Mouse (Mus musculus): ENCODE data around the gene Gm47289. TPM values are rescaled to one million over a fixed set of nuclear protein-coding genes. Genes with fewer than 3 reads are reported as not detected.

The Gm47289 gene
- polyA plus RNA-seq (2014; fragmentation: Illumina TruSeq; extraction: RNeasy Lipid Tissue Mini Kit (QIAGEN cat#74804); ENCODE audit: low read depth, low replicate concordance), result not detected

GRCm38 (mm10) chr9:119158861-119159260, at the start of gene Gm47289:
Gene Gm47289 (plus strand): TSS chr9:119159161.

DNA sequence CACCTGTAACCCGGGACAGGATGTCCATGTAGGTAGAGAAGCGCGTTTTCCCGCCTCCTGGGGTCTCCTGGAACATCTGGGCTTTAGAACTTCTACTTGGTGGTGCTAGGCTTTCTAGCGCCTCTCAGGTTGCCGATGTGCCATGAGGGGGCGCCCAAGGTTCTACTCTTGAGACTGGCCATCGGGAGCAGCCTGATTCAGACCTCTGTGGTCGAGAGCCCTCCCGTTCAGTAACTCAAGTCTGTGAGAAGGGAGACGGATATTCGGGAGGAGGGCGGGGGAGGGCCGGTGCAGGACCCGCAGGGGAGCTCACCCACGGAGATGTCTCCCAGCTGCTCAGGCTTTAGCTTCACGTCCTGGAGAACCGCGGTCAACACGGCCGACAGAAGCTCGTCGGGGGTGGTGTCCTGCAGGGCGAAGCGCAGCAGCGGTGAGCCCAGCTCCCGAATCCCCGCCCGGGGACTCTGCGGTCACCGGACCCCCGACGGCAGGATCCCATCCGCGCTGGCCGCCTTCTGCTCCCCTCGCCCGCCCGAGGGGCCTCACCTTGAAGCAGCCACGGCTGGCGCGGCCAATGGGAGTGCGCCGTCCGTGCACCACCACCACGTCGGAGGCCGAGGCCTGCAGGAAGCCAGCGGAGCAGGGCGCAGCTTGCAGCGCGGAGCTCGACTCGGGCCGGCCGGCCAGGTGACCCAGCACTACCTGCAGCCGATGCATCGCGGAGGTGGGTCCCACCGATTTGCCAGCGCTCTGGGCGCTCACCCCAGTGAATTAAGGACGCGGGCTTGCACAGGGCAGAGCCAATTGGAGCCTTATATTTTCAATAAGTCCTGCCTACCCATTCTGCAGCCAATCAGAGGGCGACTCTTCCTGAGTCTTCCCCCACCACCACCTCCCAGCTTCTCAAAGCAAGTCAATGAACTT, 2.4 kb upstream of the Gm47289 start, which contains the start of gene Acaa1b:
Gene Acaa1b, minus strand, starts transcription at position 816 of the 924 bp plus-strand sequence.

GRCm38 (mm10) chr9:119208998-119209397, 50.0 kb downstream of the Gm47289 start, which contains the start of gene Slc22a13:
Gene Slc22a13 (minus strand): TSS chr9:119209098.

Other genes starting within 250 kb of the Gm47289 start
- 32.3 TPM for gene Ctdspl, start 232.7 kb upstream of the Gm47289 start, polyA plus RNA-seq (2014; fragmentation: Illumina TruSeq; extraction: RNeasy Lipid Tissue Mini Kit (QIAGEN cat#74804); ENCODE audit: low read depth, low replicate concordance)
- gene Vill, start 106.4 kb upstream of the Gm47289 start, polyA plus RNA-seq (2014; fragmentation: Illumina TruSeq; extraction: RNeasy Lipid Tissue Mini Kit (QIAGEN cat#74804); ENCODE audit: low read depth, low replicate concordance), result 6.5 TPM
- gene Plcd1, start 65.7 kb upstream of the Gm47289 start, polyA plus RNA-seq (2014; fragmentation: Illumina TruSeq; extraction: RNeasy Lipid Tissue Mini Kit (QIAGEN cat#74804); ENCODE audit: low read depth, low replicate concordance), result 18.7 TPM
- gene Dlec1, start 56.7 kb upstream of the Gm47289 start, polyA plus RNA-seq (2014; fragmentation: Illumina TruSeq; extraction: RNeasy Lipid Tissue Mini Kit (QIAGEN cat#74804); ENCODE audit: low read depth, low replicate concordance), result 12.8 TPM
- gene Acaa1b, start 2.1 kb upstream of the Gm47289 start, polyA plus RNA-seq (2014; fragmentation: Illumina TruSeq; extraction: RNeasy Lipid Tissue Mini Kit (QIAGEN cat#74804); ENCODE audit: low read depth, low replicate concordance), result 20.9 TPM
- not detected for gene Slc22a13, start 49.9 kb downstream of the Gm47289 start, polyA plus RNA-seq (2014; fragmentation: Illumina TruSeq; extraction: RNeasy Lipid Tissue Mini Kit (QIAGEN cat#74804); ENCODE audit: low read depth, low replicate concordance)
- 26.0 TPM for gene Oxsr1, start 163.3 kb downstream of the Gm47289 start, polyA plus RNA-seq (2014; fragmentation: Illumina TruSeq; extraction: RNeasy Lipid Tissue Mini Kit (QIAGEN cat#74804); ENCODE audit: low read depth, low replicate concordance)
- gene Acaa1a, start 180.5 kb downstream of the Gm47289 start, polyA plus RNA-seq (2014; fragmentation: Illumina TruSeq; extraction: RNeasy Lipid Tissue Mini Kit (QIAGEN cat#74804); ENCODE audit: low read depth, low replicate concordance), result 118 TPM
- 47.6 TPM for gene Myd88, start 182.2 kb downstream of the Gm47289 start, polyA plus RNA-seq (2014; fragmentation: Illumina TruSeq; extraction: RNeasy Lipid Tissue Mini Kit (QIAGEN cat#74804); ENCODE audit: low read depth, low replicate concordance)
- gene Xylb, start 198.2 kb downstream of the Gm47289 start, polyA plus RNA-seq (2014; fragmentation: Illumina TruSeq; extraction: RNeasy Lipid Tissue Mini Kit (QIAGEN cat#74804); ENCODE audit: low read depth, low replicate concordance), result 14.4 TPM
- 6.0 TPM for gene Slc22a14, start 206.4 kb downstream of the Gm47289 start, polyA plus RNA-seq (2014; fragmentation: Illumina TruSeq; extraction: RNeasy Lipid Tissue Mini Kit (QIAGEN cat#74804); ENCODE audit: low read depth, low replicate concordance)
- 2.8 TPM for gene Acvr2b, start 243.0 kb downstream of the Gm47289 start, polyA plus RNA-seq (2014; fragmentation: Illumina TruSeq; extraction: RNeasy Lipid Tissue Mini Kit (QIAGEN cat#74804); ENCODE audit: low read depth, low replicate concordance)

Data from adipose tissue, adult 10 weeks (tissue).